Mouse (Mus musculus) cerebellum, postnatal 36 days (tissue): ENCODE data around the gene Sdsl.
"Not testable (repeated sequence)": the region's sequence is repeated elsewhere in the genome, so short reads cannot be mapped to it uniquely, and the experiment has no call there.

ENCODE experiments used
- DNase-seq, 2 experiments: peaks; one replicate each; pipeline ENCODE4 v3.0.0; 2021 to 2022; ENCODE audit warnings: mixed read lengths in 2 of 2

Gene Sdsl

GRCm38 (mm10) chr5:120472770-120473169, at the start of gene Sdsl:
Gene Sdsl (minus strand): TSS chr5:120472810.
- no peak for DNase-seq

- no peak for DNase-seq
Measured at GRCm38 (mm10) chr5:120517552-120517951, 44.9 kb upstream of the Sdsl start.

GRCm38 (mm10) chr5:120516221-120516984, 43.8 kb upstream of the Sdsl start:
- DNase-seq: no peak

GRCm38 (mm10) chr5:120515451-120515850, 42.8 kb upstream of the Sdsl start:
- DNase-seq: no peak

- DNase-seq: no peak
Measured at GRCm38 (mm10) chr5:120514754-120515153, 42.1 kb upstream of the Sdsl start.

- no peak for DNase-seq
Measured at GRCm38 (mm10) chr5:120514031-120514677, 41.5 kb upstream of the Sdsl start.

- no peak for DNase-seq
Measured at GRCm38 (mm10) chr5:120512911-120513555, 40.4 kb upstream of the Sdsl start.

GRCm38 (mm10) chr5:120511643-120512220, 39.1 kb upstream of the Sdsl start:
- no peak for DNase-seq

- peak; percentile 85 to 91 for DNase-seq
Measured at GRCm38 (mm10) chr5:120510982-120511642, 38.5 kb upstream of the Sdsl start, which contains the start of gene Slc8b1. Gene Slc8b1 (plus strand): TSS chr5:120511168.

- DNase-seq: no peak
Measured at GRCm38 (mm10) chr5:120507311-120507710, 34.7 kb upstream of the Sdsl start.

GRCm38 (mm10) chr5:120506490-120506889, 33.9 kb upstream of the Sdsl start:
- no peak for DNase-seq

- no peak for DNase-seq
Measured at GRCm38 (mm10) chr5:120505781-120506180, 33.2 kb upstream of the Sdsl start.

GRCm38 (mm10) chr5:120505368-120505767, 32.8 kb upstream of the Sdsl start:
- peak; percentile 82 for DNase-seq

GRCm38 (mm10) chr5:120503144-120503795, 30.7 kb upstream of the Sdsl start, which contains the start of gene Plbd2:
Gene Plbd2 (minus strand): TSS chr5:120503625.
- peak; percentile 78 to 87 for DNase-seq

- no peak for DNase-seq
Measured at GRCm38 (mm10) chr5:120502675-120503143, 30.1 kb upstream of the Sdsl start.

GRCm38 (mm10) chr5:120502147-120502621, 29.6 kb upstream of the Sdsl start:
- DNase-seq: peak in 1 of 2 experiments; percentile 21

GRCm38 (mm10) chr5:120500609-120501008, 28.0 kb upstream of the Sdsl start:
- not testable (repeated sequence) for DNase-seq

GRCm38 (mm10) chr5:120499202-120499601, 26.6 kb upstream of the Sdsl start:
- no peak for DNase-seq

GRCm38 (mm10) chr5:120497071-120497470, 24.5 kb upstream of the Sdsl start:
- DNase-seq: no peak

GRCm38 (mm10) chr5:120495703-120496226, 23.2 kb upstream of the Sdsl start:
- DNase-seq: no peak

GRCm38 (mm10) chr5:120495064-120495702, 22.6 kb upstream of the Sdsl start:
- no peak for DNase-seq
